Mouse (Mus musculus): ENCODE results near the gene Irgq.

DNA sequence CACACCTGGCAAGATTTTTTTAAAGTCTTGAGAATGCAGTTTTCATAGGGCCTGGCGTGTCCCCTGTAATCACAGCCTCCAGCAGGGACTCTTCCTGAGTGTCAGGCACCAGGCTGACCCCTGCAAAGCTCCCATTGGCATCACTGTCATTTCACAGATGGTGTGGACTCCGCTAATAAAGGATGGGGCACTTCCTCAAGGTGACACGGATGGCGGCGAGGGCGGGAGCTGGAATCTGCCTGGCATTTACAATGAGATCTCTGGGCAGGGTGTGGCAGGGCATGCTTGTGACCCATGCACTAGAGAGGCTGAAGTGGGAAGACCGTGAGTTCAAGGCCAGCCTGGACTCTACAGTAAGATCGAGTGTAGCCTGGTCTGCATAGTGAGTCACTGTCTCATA, 42.2 kb upstream of the Irgq start:
- TF ChIP-seq CTCF (conservative IDR thresholded peaks at IDR 0.05; ENCODE audit: low read length) (no peak), POU5F1 (IDR thresholded peaks at IDR 0.05; ENCODE audit: borderline replicate concordance, low read length) (no peak)
